Comparison of ENCODE assay signal across 9 mouse cellular contexts in the genomic region with DNA sequence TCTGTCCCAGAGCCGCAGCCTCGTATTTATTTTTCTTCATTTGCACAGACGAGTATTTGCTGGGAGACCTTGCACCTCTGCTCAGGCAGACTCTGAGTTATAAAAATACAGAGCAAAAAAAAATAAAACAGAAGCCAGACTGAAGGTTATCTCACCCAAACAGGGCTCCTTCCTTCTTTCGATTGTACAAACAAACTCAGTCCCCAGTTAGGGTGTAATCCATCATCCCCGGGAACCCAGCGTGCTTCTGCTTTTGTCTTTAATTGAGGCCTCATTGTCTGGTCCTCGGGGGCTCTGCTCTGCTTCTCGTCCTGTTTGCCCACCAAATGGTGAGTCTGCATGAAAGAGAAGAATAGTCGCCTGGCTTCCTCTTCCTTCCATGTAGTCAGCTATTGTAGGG. TPM values are rescaled to one million over a fixed set of nuclear protein-coding genes. Genes with fewer than 3 reads are reported as not detected.
DNase-seq lines count a peak whose midpoint lies in the region; ATAC-seq and TF ChIP-seq lines count a peak whose summit lies in the region.
"Had no signal": no experiment of that assay in that cellular context is flagged by ENCODE, and none has a peak within 500 bp of the region (broad histone marks: within the 10 kb centered on the region; RNA-seq: fewer than 3 reads in every experiment).

No protein-coding gene starts in this region.

- peaks cover 40% of the 10 kb centered on the region; the same call in 1 of the 2 replicates for H3K4me1 ChIP-seq in heart, embryonic 10.5 days
- peaks cover 17% of the 10 kb centered on the region for H3K4me1 ChIP-seq in midbrain, embryonic 11.5 days (ENCODE audit: control insufficient read depth, insufficient read depth, low read length)
- H3K4me1 ChIP-seq in midbrain, embryonic 15.5 days: peaks cover 27% of the 10 kb centered on the region
- H3K4me1 ChIP-seq in kidney, postnatal 0 days (replicated peaks; ENCODE audit: insufficient read depth, low read length): peaks cover 20% of the 10 kb centered on the region; the same call in 1 of the 2 replicates

- TF ChIP-seq CTCF in kidney, postnatal 0 days (IDR thresholded peaks at IDR 0.05; ENCODE audit: low read depth): no peak

- DNase-seq in heart, embryonic 10.5 days (ENCODE audit: low spot score): no peak
- no peak for DNase-seq in heart, adult 9 months (ENCODE audit: low spot score in 2 of 2)
- DNase-seq in midbrain, embryonic 11.5 days (ENCODE audit: low spot score, missing footprints): no peak
- DNase-seq in kidney, postnatal 0 days (ENCODE audit: low spot score): peak; percentile 40
- peak; percentile 35 for DNase-seq in retina, postnatal 1 day
- DNase-seq in urinary bladder, postnatal 36 days (ENCODE audit: low spot score in 2 of 2): no peak
- no peak for DNase-seq in testis, postnatal 14 days (ENCODE audit: low spot score)

- no peak overlapping the region for H3K4me3 ChIP-seq in heart, embryonic 10.5 days
- no peak overlapping the region for H3K4me3 ChIP-seq in midbrain, embryonic 11.5 days (ENCODE audit: low read depth, low read length)
- H3K4me3 ChIP-seq in midbrain, embryonic 15.5 days: no peak overlapping the region
- H3K4me3 ChIP-seq in kidney, postnatal 0 days (replicated peaks; ENCODE audit: low read depth, low read length): no peak overlapping the region

- no peaks in the 10 kb centered on the region for H3K36me3 ChIP-seq in heart, embryonic 10.5 days
- no peaks in the 10 kb centered on the region for H3K36me3 ChIP-seq in midbrain, embryonic 11.5 days (ENCODE audit: control insufficient read depth, insufficient read depth, low read length)
- H3K36me3 ChIP-seq in midbrain, embryonic 15.5 days (replicated peaks): no peaks in the 10 kb centered on the region
- H3K36me3 ChIP-seq in kidney, postnatal 0 days (ENCODE audit: insufficient read depth, low read length): no peaks in the 10 kb centered on the region

- no peak overlapping the region for H3K4me2 ChIP-seq in midbrain, embryonic 11.5 days
- no peak overlapping the region for H3K4me2 ChIP-seq in midbrain, embryonic 15.5 days
- peak overlapping the region; percentile 34 for H3K4me2 ChIP-seq in kidney, postnatal 0 days (ENCODE audit: low read length)

- ATAC-seq in midbrain, embryonic 11.5 days (ENCODE audit: low FRiP score): no peak
- no peak for ATAC-seq in midbrain, embryonic 15.5 days (replicated peaks)
- ATAC-seq in kidney, postnatal 0 days (replicated peaks; ENCODE audit: low FRiP score, low read depth): no peak

- H3K9me3 ChIP-seq in heart, embryonic 10.5 days: no peaks in the 10 kb centered on the region
- no peaks in the 10 kb centered on the region for H3K9me3 ChIP-seq in midbrain, embryonic 11.5 days (ENCODE audit: control insufficient read depth, low read length)
- no peaks in the 10 kb centered on the region for H3K9me3 ChIP-seq in midbrain, embryonic 15.5 days
- H3K9me3 ChIP-seq in kidney, postnatal 0 days (replicated peaks; ENCODE audit: low read length): no peaks in the 10 kb centered on the region

- no peak overlapping the region; the same call in 1 of the 2 replicates for H3K9ac ChIP-seq in midbrain, embryonic 11.5 days (ENCODE audit: low read length)
- H3K9ac ChIP-seq in midbrain, embryonic 15.5 days: no peak overlapping the region
- 0 out of 2 replicates have a peak overlapping the region, but pooled peaks have one; percentile 5 for H3K9ac ChIP-seq in kidney, postnatal 0 days (ENCODE audit: low read depth, low read length)

- 0 out of 2 replicates have a peak, but pooled peaks cover 6% of the 10 kb centered on the region for H3K27me3 ChIP-seq in heart, embryonic 10.5 days (ENCODE audit: insufficient read depth, poor library complexity, severe bottlenecking)
- H3K27me3 ChIP-seq in midbrain, embryonic 11.5 days (ENCODE audit: control insufficient read depth, insufficient read depth, low read length): no peaks in the 10 kb centered on the region
- H3K27me3 ChIP-seq in midbrain, embryonic 15.5 days (replicated peaks): no peaks in the 10 kb centered on the region
- no peaks in the 10 kb centered on the region for H3K27me3 ChIP-seq in kidney, postnatal 0 days (ENCODE audit: insufficient read depth, low read length)

- WGBS in heart, embryonic 10.5 days: 22% methylated on average over 9 of the region's 9 CpGs
- WGBS in midbrain, embryonic 11.5 days: 23% methylated on average over 9 of the region's 9 CpGs
- 24% methylated on average over 9 of the region's 9 CpGs for WGBS in midbrain, embryonic 15.5 days
- WGBS in kidney, postnatal 0 days: 17% methylated on average over 9 of the region's 9 CpGs

- H3K27ac ChIP-seq in heart, embryonic 10.5 days: 0 out of 2 replicates have a peak overlapping the region, but pooled peaks have one; percentile 6
- H3K27ac ChIP-seq in midbrain, embryonic 11.5 days (ENCODE audit: low read depth, low read length): 0 out of 2 replicates have a peak overlapping the region, but pooled peaks have one; percentile 20
- no peak overlapping the region for H3K27ac ChIP-seq in midbrain, embryonic 15.5 days
- H3K27ac ChIP-seq in kidney, postnatal 0 days: no peak overlapping the region
- H3K27ac ChIP-seq: stomach, postnatal 0 days had no signal

RNA-seq across cellular contexts. Expression of gene Limch1, which starts 54.6 kb away (rescaled TPM):
- 20.8 and 30.1 TPM in 2 replicates for polyA plus RNA-seq in heart, embryonic 10.5 days (2016; fragmentation: Nextera tagmentation; extraction: Ambion mirVana)
- polyA plus RNA-seq in midbrain, embryonic 11.5 days (2014; fragmentation: Nextera tagmentation; extraction: Ambion mirVana): 50.0 and 50.5 TPM in 2 replicates
- polyA plus RNA-seq in midbrain, embryonic 15.5 days (2015; fragmentation: Nextera tagmentation; extraction: Ambion mirVana): 47.6 and 51.1 TPM in 2 replicates
- polyA plus RNA-seq in kidney, postnatal 0 days (2015; fragmentation: Nextera tagmentation; extraction: Ambion mirVana): 32.8 and 34.1 TPM in 2 replicates

Comparison
In these comparisons a context has a peak if more than half of its experiments do, and no peak if none do; other contexts are left out.
1. H3K27ac ChIP-seq: peak in heart, embryonic 10.5 days (single experiment) and midbrain, embryonic 11.5 days (single experiment); none in midbrain, embryonic 15.5 days (single experiment) and kidney, postnatal 0 days (single experiment).
2. DNase-seq: peak in kidney, postnatal 0 days (single experiment) and retina, postnatal 1 day (single experiment); none in heart, embryonic 10.5 days (single experiment), heart, adult 9 months (0 of 2), midbrain, embryonic 11.5 days (single experiment), urinary bladder, postnatal 36 days (0 of 2) and testis, postnatal 14 days (single experiment).